Mouse (Mus musculus): ENCODE results near the gene Trip11.
"Not testable (repeated sequence)": the region's sequence is repeated elsewhere in the genome, so short reads cannot be mapped to it uniquely, and the experiment has no call there.

The Trip11 gene

DNA sequence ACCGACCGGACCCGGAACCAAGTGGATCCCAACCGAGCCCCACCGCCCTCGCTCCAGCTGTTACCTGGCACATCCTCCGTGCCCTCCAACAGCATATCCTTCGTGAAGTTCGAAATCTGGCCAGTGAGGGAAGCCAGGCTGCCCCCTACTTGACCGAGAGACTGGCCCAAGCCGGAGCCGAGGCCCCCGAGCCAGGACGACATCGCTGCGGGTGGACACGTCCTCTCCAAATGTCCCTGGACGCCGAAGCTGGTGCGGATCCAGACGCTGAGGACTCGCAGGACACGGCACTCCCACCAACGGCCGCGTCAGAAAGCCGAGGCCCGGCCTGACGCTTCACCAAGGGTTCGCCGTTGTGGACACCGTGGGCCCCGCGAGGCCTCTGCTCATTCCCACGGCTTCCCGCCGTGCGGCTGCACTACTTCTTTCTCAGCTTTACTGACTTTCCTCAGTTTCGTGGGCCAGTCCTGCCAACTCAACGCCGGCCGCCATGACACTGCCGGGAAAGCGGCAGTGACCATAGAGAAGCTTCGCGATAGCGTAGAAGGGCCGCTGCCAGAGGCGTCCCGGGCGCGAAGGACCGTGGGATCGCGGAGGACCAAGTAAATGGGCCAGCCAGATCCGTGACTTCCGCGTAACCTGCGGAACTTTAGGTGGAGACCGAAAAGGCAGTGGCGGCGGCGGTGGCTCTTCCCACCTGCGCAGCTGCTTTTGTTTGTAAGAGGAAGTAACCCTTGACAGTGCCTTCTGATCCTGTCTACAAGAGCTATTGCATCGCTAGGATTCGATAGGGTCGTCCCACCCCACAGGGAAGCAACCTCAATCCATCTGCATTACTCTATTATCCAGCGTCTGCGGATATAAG, at the start of gene Trip11:
TSS of gene Trip11 (minus strand) at position 642 of the 865 bp plus-strand sequence.
- in situ Hi-C loops (cut with MboI, MseI): no loop called here

DNA sequence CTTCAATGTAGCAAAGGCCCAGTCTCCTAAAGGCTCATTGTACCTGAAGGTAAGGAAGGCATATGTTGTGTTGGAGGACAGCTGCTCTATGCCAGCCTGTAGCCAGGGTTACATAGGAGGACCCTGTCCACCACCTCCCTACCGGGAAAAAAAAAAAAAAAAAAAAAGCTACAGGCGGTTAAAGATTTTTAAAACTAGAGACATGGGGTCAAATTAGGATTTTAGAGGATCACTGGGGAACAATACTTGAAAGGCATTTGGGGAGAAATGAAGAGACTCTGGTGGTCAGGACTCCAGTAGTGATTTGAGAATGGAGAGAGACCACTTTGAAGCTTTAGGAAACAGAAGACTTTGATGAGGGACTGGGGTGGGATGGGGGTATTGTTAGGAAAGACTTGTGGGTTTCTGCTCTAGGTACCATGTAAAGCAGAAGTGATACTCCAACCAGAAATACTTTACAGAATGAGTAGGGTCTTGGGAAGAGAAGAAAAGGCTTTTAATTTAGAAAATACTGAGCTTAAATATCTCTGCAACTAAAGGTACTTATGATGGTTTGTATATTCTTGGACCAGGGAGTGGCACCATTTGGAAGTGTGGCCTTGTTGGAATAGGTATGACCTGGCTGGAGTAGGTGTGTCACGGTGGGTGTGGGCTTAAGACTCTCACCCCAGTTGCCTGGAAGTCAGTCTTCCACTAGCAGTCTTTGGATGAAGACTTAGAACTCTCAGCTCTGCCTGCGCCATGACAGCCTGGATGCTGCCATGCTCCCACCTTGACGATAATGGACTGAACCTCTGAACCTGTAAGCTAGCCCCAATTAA, 46.1 kb upstream of the Trip11 start:
- in situ Hi-C loops (cut with MboI, MseI): not testable (repeated sequence)

GRCm38 (mm10) chr12:101958556-101958955, 45.5 kb upstream of the Trip11 start:
- in situ Hi-C loops (cut with MboI, MseI): no loop called here

- in situ Hi-C loops (cut with MboI, MseI): no loop called here
Measured at GRCm38 (mm10) chr12:101957942-101958544, 45.0 kb upstream of the Trip11 start, which contains the start of gene Atxn3. Gene Atxn3, minus strand, starts transcription at chr12:101958246.

- in situ Hi-C loops (cut with MboI, MseI): no loop called here
Measured at GRCm38 (mm10) chr12:101957079-101957941, 44.2 kb upstream of the Trip11 start.

- in situ Hi-C loops (cut with MboI, MseI): not testable (repeated sequence)
Measured at GRCm38 (mm10) chr12:101955821-101956220, 42.8 kb upstream of the Trip11 start.

GRCm38 (mm10) chr12:101948801-101949200, 35.7 kb upstream of the Trip11 start:
- in situ Hi-C loops (cut with MboI, MseI): no loop called here

DNA sequence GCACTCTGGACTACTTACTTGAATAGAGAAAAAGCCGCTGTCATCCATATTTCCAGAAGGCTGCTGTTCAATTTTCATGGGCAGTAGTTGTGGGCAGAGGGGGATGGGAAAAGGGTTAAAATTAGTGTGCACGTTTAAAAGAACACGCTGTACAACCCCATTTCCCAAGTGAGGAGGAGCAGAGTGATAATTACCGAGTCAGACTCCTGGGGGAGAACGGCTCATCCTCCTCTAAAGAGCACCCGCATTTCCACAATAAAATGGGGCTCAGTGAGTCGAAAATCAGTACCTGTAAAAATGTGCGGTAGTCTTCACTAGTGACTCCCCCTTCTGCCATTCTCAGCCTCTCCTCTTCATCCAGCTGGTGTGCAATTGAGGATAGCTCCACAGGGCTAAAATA, 34.9 kb upstream of the Trip11 start:
- in situ Hi-C loops (cut with MboI, MseI): no loop called here

DNA sequence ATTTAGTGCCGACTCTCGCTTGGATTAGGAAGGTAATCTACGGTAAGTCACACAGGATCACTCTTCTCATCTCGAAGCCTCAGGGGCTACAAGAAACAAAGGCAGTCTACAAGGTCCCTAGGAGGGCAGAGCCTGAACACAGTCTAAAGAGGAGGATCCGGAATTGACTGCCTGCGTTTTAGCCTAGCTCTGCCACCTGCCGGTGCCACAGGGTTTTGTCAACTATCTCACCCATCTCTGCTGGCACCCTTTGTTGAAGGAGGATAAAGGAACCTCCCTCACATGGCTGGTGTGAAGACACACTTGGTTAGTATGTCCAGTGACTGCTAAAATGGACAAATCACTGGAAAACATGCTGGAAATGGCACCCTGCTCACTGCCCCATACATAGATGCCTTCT, 24.5 kb upstream of the Trip11 start:
- in situ Hi-C loops (cut with MboI, MseI): no loop called here

DNA sequence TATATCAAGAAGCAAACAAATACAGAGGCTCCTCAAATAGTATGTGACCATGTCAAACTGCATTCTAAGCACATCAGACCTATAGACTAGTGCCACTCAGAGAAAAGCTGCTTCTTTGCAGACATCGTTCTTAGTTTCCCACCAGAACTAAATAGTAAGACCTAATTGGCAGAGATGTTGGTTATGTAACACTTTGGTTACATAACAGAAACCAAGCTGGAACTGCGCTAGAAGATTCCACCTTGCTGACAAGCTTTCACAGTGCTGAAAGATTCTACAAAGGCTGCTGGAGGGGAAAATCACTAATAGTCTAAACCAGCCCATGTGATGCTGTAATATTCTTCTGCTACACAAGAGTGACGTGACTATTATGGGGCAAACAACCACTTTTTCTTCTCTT, 22.2 kb upstream of the Trip11 start:
- in situ Hi-C loops (cut with MboI, MseI): no loop called here

DNA sequence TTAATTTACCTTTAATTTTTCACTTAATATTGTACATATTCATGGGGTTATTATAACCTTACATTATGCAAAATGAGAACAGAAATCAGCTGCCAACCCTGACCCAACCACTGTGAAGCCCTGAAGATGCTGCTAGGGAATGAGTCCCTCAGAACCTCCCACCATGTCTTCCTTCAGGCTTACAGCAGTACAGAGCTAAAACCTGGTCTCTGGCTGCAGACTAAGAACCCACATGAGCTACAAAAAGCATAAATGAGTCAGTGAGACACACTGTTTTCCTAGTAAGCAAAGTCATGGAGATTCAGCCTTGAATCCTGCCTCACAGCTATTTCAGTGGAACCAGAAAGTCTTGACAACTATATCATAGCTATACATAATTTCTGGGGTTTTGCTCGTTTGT, 15.4 kb upstream of the Trip11 start:
- in situ Hi-C loops (cut with MboI, MseI): no loop called here

GRCm38 (mm10) chr12:101922313-101922712, 9.2 kb upstream of the Trip11 start:
- in situ Hi-C loops (cut with MboI, MseI): no loop called here

DNA sequence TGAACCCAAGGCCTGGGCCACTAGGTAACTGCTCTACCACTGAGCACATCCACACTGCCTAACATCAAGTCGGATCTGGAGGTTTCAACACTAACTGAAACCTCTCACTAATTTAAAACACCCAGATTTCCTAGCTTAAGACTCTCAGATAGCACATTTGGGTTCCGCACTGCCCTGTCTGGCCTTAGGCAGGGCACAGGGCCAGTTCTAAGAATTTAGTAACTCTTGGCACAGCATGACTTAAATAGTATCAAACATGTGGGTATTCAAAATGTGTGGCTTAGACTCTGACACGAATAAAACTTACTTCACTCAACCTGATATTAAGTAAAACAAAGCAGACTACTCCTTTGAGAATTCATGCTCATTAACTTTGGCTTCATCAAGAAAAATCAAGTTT, 6.8 kb upstream of the Trip11 start:
- in situ Hi-C loops (cut with MboI, MseI): no loop called here

DNA sequence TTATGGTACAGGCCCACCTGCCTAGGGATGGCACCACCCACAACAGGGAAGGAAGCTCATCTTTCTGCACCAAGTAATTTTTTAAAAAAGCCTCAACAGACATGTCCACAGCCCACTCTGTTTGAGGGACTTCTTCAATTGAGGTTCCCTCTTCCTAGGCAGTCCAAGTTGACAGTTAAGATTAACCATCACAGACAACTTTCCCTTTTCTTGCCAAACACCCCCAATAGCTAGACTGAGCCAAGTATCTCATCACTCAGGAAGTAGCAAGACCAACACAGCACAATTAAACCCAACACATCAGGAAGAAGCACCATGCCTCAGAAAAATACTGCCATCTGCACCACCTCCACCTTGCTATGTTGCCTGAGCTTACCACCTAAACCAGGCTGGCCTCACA, 4.1 kb upstream of the Trip11 start:
- in situ Hi-C loops (cut with MboI, MseI): no loop called here

DNA sequence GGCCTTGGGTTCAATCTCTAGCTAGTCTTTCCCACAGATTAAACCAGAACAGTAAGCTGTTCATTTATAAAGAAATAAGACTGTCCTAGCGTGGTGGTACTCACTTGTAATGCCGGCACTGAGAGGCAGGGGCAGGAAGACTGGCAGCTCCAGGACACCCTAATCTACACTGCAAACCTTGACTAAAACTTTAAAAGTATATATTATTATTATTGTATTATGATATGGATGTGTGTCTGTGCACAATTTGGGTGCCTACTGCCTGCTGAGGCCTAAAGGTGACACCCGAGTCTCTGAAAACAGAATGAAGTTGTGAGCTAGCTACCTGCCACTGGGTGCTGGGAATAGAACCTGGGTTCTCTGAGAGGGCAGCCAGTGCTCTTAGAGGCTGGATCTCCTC, 1.7 kb downstream of the Trip11 start:
- in situ Hi-C loops (cut with MboI, MseI): no loop called here

DNA sequence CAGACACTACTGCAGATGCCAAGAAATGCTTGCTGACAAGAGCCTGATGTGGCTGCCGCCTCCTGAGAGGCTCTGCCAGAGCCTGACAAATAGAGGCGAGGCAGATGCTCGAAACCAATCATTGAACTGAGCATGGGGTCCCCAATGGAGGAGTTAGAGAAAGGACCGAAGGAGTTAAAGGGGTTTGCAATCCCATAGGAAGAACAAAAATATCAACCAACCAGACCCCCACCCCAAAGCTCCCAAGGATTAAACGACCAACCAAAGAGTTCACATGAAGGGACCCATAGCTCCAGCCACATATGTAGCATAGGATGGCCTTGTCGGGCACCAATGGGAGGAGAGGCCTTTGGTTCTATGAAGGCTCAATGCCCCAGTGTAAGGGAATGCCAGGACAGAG, 2.7 kb downstream of the Trip11 start:
- in situ Hi-C loops (cut with MboI, MseI): no loop called here

DNA sequence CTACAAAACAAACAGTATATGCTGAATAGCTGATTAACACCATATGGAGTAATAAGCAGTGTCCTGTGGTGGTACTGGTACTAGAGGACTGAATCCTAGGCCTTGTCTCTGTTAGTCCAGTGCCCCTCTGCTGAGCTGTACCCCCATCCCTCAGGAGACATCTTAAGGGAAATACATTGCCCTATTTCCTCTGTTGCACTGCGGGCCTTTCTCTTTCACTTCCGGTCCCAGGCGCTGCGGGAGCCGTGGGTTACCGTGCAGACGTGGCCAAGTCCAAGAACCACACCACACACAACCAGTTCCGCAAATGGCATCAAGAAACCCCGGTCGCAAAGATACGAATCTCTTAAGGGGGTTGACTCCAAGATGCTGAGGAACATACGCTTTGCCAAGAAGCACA, 7.2 kb downstream of the Trip11 start:
- in situ Hi-C loops (cut with MboI, MseI): no loop called here

GRCm38 (mm10) chr12:101904906-101905305, 8.2 kb downstream of the Trip11 start:
- in situ Hi-C loops (cut with MboI, MseI): no loop called here

GRCm38 (mm10) chr12:101904170-101904569, 8.9 kb downstream of the Trip11 start:
- in situ Hi-C loops (cut with MboI, MseI): no loop called here

- in situ Hi-C loops (cut with MboI, MseI): no loop called here
Measured at GRCm38 (mm10) chr12:101899671-101900245, 13.3 kb downstream of the Trip11 start.

DNA sequence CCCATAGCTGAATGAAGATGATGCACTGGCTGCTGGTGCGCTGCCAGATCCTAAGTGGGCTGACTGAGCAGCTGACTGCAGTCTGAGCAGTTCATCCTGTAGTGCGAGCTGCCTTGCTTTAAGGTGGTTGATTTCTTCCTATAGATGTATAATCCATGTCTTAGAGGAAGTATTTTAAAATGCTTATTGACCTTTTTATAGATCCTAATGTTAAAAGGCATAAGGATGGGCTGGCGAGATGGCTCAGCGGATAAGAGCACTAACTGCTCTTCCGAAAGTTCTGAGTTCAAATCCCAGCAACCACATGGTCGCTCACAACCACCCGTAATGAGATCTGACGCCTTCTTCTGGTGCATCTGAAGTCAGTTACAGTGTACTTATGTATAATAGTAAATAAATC, 14.1 kb downstream of the Trip11 start:
- in situ Hi-C loops (cut with MboI, MseI): no loop called here
